10 mouse cellular contexts compared by ENCODE assay signal in genomic region chr3:49592706-49593451, GRCm38 (mm10).
DNase-seq lines count a peak whose midpoint lies in the region; ATAC-seq and TF ChIP-seq lines count a peak whose summit lies in the region.
"Had no signal": no experiment of that assay in that cellular context is flagged by ENCODE, and none has a peak within 500 bp of the region (broad histone marks: within the 10 kb centered on the region; RNA-seq: fewer than 3 reads in every experiment).

No protein-coding gene starts in this region.

- no peaks in the 10 kb centered on the region for H3K36me3 ChIP-seq in forebrain, embryonic 10.5 days (replicated peaks)
- H3K36me3 ChIP-seq in forebrain, postnatal 0 days (ENCODE audit: insufficient read depth) = no peaks in the 10 kb centered on the region
- H3K36me3 ChIP-seq in hindbrain, embryonic 16.5 days (ENCODE audit: control insufficient read depth, insufficient read depth, low read length) = no peaks in the 10 kb centered on the region
- no peaks in the 10 kb centered on the region for H3K36me3 ChIP-seq in stomach, embryonic 15.5 days

- H3K4me1 ChIP-seq in forebrain, embryonic 10.5 days = peaks cover 16% of the 10 kb centered on the region
- no peaks in the 10 kb centered on the region for H3K4me1 ChIP-seq in forebrain, postnatal 0 days (ENCODE audit: insufficient read depth)
- no peaks in the 10 kb centered on the region for H3K4me1 ChIP-seq in hindbrain, embryonic 16.5 days (ENCODE audit: control insufficient read depth, insufficient read depth, low read depth, low read length)
- H3K4me1 ChIP-seq in stomach, embryonic 15.5 days = no peaks in the 10 kb centered on the region

- no peaks in the 10 kb centered on the region for H3K27me3 ChIP-seq in forebrain, embryonic 10.5 days (ENCODE audit: poor library complexity, severe bottlenecking)
- no peaks in the 10 kb centered on the region for H3K27me3 ChIP-seq in forebrain, postnatal 0 days (ENCODE audit: insufficient read depth, low read length)
- H3K27me3 ChIP-seq in hindbrain, embryonic 16.5 days (replicated peaks; ENCODE audit: control insufficient read depth, insufficient read depth, low read length) = no peaks in the 10 kb centered on the region
- no peaks in the 10 kb centered on the region for H3K27me3 ChIP-seq in stomach, embryonic 15.5 days (replicated peaks)

- H3K9me3 ChIP-seq in forebrain, embryonic 10.5 days = no peaks in the 10 kb centered on the region
- H3K9me3 ChIP-seq in forebrain, postnatal 0 days (ENCODE audit: low read length) = no peaks in the 10 kb centered on the region
- no peaks in the 10 kb centered on the region for H3K9me3 ChIP-seq in hindbrain, embryonic 16.5 days (ENCODE audit: control insufficient read depth, low read length)
- no peaks in the 10 kb centered on the region for H3K9me3 ChIP-seq in stomach, embryonic 15.5 days

- H3K27ac ChIP-seq in forebrain, embryonic 10.5 days = peak overlapping the region; percentile 71
- no peak overlapping the region for H3K27ac ChIP-seq in forebrain, postnatal 0 days (ENCODE audit: low read depth, low read length)
- H3K27ac ChIP-seq in hindbrain, embryonic 16.5 days (ENCODE audit: low read depth, low read length) = no peak overlapping the region
- H3K27ac ChIP-seq in stomach, embryonic 15.5 days = peak overlapping the region; percentile 35; the same call in 1 of the 2 replicates

- no peak for TF ChIP-seq CTCF in forebrain, postnatal 0 days (IDR thresholded peaks at IDR 0.05; ENCODE audit: low read depth)

- no peak overlapping the region for H3K4me2 ChIP-seq in forebrain, postnatal 0 days (ENCODE audit: low read depth)
- no peak overlapping the region for H3K4me2 ChIP-seq in hindbrain, embryonic 16.5 days (ENCODE audit: low read length)
- no peak overlapping the region for H3K4me2 ChIP-seq in stomach, embryonic 15.5 days

- no peak; the same call in 1 of the 2 replicates for ATAC-seq in forebrain, postnatal 0 days
- peak; percentile 76; the same call in 1 of the 2 replicates for ATAC-seq in hindbrain, embryonic 16.5 days
- no peak for ATAC-seq in stomach, embryonic 15.5 days (ENCODE audit: insufficient read depth, low FRiP score, low read depth)

- WGBS in forebrain, embryonic 10.5 days = 48% methylated on average over 9 of the region's 9 CpGs
- WGBS in forebrain, postnatal 0 days = 18% methylated on average over 9 of the region's 9 CpGs
- 14% methylated on average over 9 of the region's 9 CpGs for WGBS in hindbrain, embryonic 16.5 days
- WGBS in stomach, embryonic 15.5 days = 33% methylated on average over 9 of the region's 9 CpGs

- DNase-seq in forebrain, embryonic 10.5 days (ENCODE audit: extremely low spot score, low spot score) = peak; percentile 15
- DNase-seq in forebrain, postnatal 0 days = no peak
- peak; percentile 35 for DNase-seq in retina, postnatal 1 day
- DNase-seq in retina, embryonic 14.5 days (ENCODE audit: low spot score) = no peak
- no peak for DNase-seq in cerebellum, adult 8-10 months
- no peak for DNase-seq in kidney, adult 11 months
- DNase-seq: adrenal gland, postnatal 25 days; lung, postnatal 14 days had no signal

- no peak overlapping the region for H3K9ac ChIP-seq in forebrain, postnatal 0 days
- no peak overlapping the region for H3K9ac ChIP-seq in hindbrain, embryonic 16.5 days (ENCODE audit: low read depth, low read length)
- no peak overlapping the region for H3K9ac ChIP-seq in stomach, embryonic 15.5 days

- H3K4me3 ChIP-seq in forebrain, embryonic 10.5 days = no peak overlapping the region
- H3K4me3 ChIP-seq in forebrain, postnatal 0 days (ENCODE audit: low read depth, low read length) = no peak overlapping the region
- H3K4me3 ChIP-seq in hindbrain, embryonic 16.5 days (ENCODE audit: low read length) = no peak overlapping the region
- no peak overlapping the region for H3K4me3 ChIP-seq in stomach, embryonic 15.5 days (replicated peaks)

Comparison
In these comparisons a context has a peak if more than half of its experiments do, and no peak if none do; other contexts are left out.
1. DNase-seq: peak in forebrain, embryonic 10.5 days (single experiment) and retina, postnatal 1 day (single experiment); none in forebrain, postnatal 0 days (single experiment), retina, embryonic 14.5 days (single experiment), cerebellum, adult 8-10 months (single experiment) and kidney, adult 11 months (single experiment).
2. H3K27ac ChIP-seq: peak in forebrain, embryonic 10.5 days (single experiment) and stomach, embryonic 15.5 days (single experiment); none in forebrain, postnatal 0 days (single experiment) and hindbrain, embryonic 16.5 days (single experiment).